Mouse (Mus musculus) embryonic fibroblast, embryonic 13.5 days (primary cell): ENCODE measurements at regions not wholly inside any gene's neighbourhood (a gene's known extent, or its start where the extent isn't known, plus 50 kb on each side); places are given as distances from the start of the nearest gene placed in this dataset.

Experiments
- H3K27ac ChIP-seq: 2 replicates; pipeline ENCODE4 v1.5.1; 2012; ENCODE audit warnings: low read length, control low read depth, inconsistent platforms; ENCODE audit not compliant: insufficient read depth
- H3K4me1 ChIP-seq: 2 replicates; pipeline ENCODE4 v1.6.1; 2011; ENCODE audit warnings: low read length; ENCODE audit not compliant: control insufficient read depth, insufficient read depth
- H3K4me3 ChIP-seq: 2 replicates; pipeline ENCODE4 v1.5.1; 2011; ENCODE audit warnings: mild to moderate bottlenecking, control low read depth, low read length; ENCODE audit not compliant: insufficient read depth
- CTCF ChIP-seq: IDR thresholded peaks from 2 replicates; pipeline ENCODE4 v1.5.1; 2011; ENCODE audit warnings: mild to moderate bottlenecking, control low read depth, low read length, moderate library complexity, borderline replicate concordance; ENCODE audit not compliant: insufficient read depth
- POLR2A ChIP-seq: IDR thresholded peaks from 2 replicates; pipeline ENCODE4 v1.6.1; 2011; ENCODE audit warnings: low read depth, mild to moderate bottlenecking, control low read depth, low read length, moderate library complexity

DNA sequence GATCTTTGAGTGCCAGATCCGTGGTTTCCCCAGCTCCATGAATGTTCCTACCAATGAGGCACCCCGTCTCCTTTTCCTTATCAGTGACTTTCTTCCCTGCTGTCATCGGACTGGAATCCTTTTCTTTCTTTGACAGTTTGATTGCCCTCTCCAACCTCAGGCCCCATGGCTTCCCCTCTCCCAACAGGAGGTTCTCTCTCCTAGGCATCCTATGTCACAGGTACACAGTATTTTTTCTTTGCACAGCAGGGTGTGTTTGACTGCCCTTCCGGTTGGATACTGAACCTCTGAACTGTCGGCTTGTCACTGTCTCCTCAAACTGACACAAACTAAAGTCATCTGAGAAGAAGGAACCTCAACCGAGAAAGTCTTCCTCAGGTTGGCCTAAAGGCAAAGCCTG lies 50.3 kb upstream of the Tpm1 start:
- Histone ChIP-seq H3K4me3 (no peak overlapping the region), H3K27ac (no peak overlapping the region), H3K4me1 (0 out of 2 replicates have a peak, but pooled peaks cover 2% of the 10 kb centered on the region)
- TF ChIP-seq POLR2A, result no peak
- TF ChIP-seq CTCF, result no peak
